ENCODE assay signal across 17 mouse cellular contexts in the genomic region with DNA sequence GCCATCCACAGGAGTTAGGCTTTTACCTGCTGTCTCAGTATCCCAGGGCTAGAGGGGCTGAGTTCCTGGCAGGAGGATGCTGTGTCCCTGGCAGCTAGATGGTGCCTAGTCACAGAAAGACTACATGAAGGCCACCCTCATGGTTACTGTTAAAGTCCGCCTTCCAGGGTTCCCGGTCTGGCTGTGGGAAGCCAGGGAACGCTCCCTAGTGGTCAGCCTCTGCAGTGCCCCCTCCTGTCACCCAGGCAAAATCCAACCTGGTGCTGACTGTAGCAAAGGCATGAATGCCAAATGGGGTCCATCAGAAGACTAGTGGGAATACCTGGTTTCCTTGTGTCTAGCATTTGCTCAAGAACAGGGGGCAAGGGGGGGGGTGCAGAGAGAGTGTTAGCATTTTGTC. TPM values are rescaled to one million over a fixed set of nuclear protein-coding genes. Genes with fewer than 3 reads are reported as not detected.
A peak's percentile ranks its signal among the peaks of the same experiment; 100 is the strongest.
DNase-seq lines count a peak whose midpoint lies in the region; ATAC-seq and TF ChIP-seq lines count a peak whose summit lies in the region.
"Had no signal": no experiment of that assay in that cellular context is flagged by ENCODE, and none has a peak within 500 bp of the region (broad histone marks: within the 10 kb centered on the region; RNA-seq: fewer than 3 reads in every experiment).

No protein-coding gene starts in this region.

- no peak for DNase-seq in heart, embryonic 10.5 days (ENCODE audit: low spot score)
- no peak for DNase-seq in heart, postnatal 25 days (ENCODE audit: low spot score)
- DNase-seq in lung, postnatal 0 days (ENCODE audit: low spot score): no peak
- DNase-seq in lung, postnatal 10 days: no peak
- DNase-seq in ZHBTc4 (ENCODE audit: low read depth, low spot score) (peak; percentile 52), adipocyte (ENCODE audit: low spot score) (no peak)
- DNase-seq in T-cell, adult 2 months (ENCODE audit: low spot score): no peak
- DNase-seq: B cell, adult 2 months; cerebellum, postnatal 14 days; gastrocnemius, postnatal 10 days; heart, postnatal 36 days; kidney, postnatal 10 days; lung, adult 18-20 months; right cerebral cortex, postnatal 4 days; thymus, adult 18-20 months had no signal

- peak; percentile 57 for TF ChIP-seq CTCF in lung, postnatal 0 days (IDR thresholded peaks at IDR 0.05)

- no peak overlapping the region for H3K9ac ChIP-seq in lung, postnatal 0 days (replicated peaks; ENCODE audit: low read depth)
- H3K9ac ChIP-seq: neural tube, embryonic 15.5 days had no signal

- no peaks in the 10 kb centered on the region for H3K9me3 ChIP-seq in heart, embryonic 10.5 days
- no peaks in the 10 kb centered on the region for H3K9me3 ChIP-seq in lung, postnatal 0 days (ENCODE audit: low read length)
- H3K9me3 ChIP-seq: neural tube, embryonic 15.5 days had no signal

- ATAC-seq in lung, postnatal 0 days: no peak

- WGBS in heart, embryonic 10.5 days: 48% methylated on average over 3 of the region's 3 CpGs
- WGBS in lung, postnatal 0 days: 52% methylated on average over 3 of the region's 3 CpGs
- WGBS in macrophage (ENCODE audit: missing documents): 89% methylated on average over 3 of the region's 3 CpGs

- no peaks in the 10 kb centered on the region for H3K27me3 ChIP-seq in heart, embryonic 10.5 days (ENCODE audit: insufficient read depth, poor library complexity, severe bottlenecking)
- no peaks in the 10 kb centered on the region for H3K27me3 ChIP-seq in lung, postnatal 0 days (replicated peaks; ENCODE audit: insufficient read depth, low read length)
- H3K27me3 ChIP-seq: neural tube, embryonic 15.5 days had no signal

- intact Hi-C loops in heart, postnatal 25 days (cut with DNase I): no loop called here

- H3K4me2 ChIP-seq in lung, postnatal 0 days (replicated peaks; ENCODE audit: low read depth, low read length): no peak overlapping the region
- H3K4me2 ChIP-seq: neural tube, embryonic 15.5 days had no signal

- H3K79me2 ChIP-seq in macrophage (ENCODE audit: inconsistent target): peaks cover 48% of the 10 kb centered on the region

- TF ChIP-seq EP300 in lung, postnatal 0 days (IDR thresholded peaks at IDR 0.05): no peak

- H3K4me1 ChIP-seq in heart, embryonic 10.5 days: peaks cover 79% of the 10 kb centered on the region
- H3K4me1 ChIP-seq in lung, postnatal 0 days (ENCODE audit: insufficient read depth, low read depth, low read length): 0 out of 2 replicates have a peak, but pooled peaks cover 5% of the 10 kb centered on the region
- H3K4me1 ChIP-seq: neural tube, embryonic 15.5 days had no signal

- H3K27ac ChIP-seq in heart, embryonic 10.5 days: peak overlapping the region; percentile 25; the same call in 1 of the 2 replicates
- no peak overlapping the region for H3K27ac ChIP-seq in lung, postnatal 0 days (ENCODE audit: low read length)
- peak overlapping the region; percentile 55 for H3K27ac ChIP-seq in macrophage
- H3K27ac ChIP-seq: neural tube, embryonic 15.5 days had no signal

- H3K4me3 ChIP-seq in heart, embryonic 10.5 days: no peak overlapping the region
- H3K4me3 ChIP-seq in lung, postnatal 0 days (ENCODE audit: low read depth, low read length): no peak overlapping the region
- H3K4me3 ChIP-seq in macrophage (ENCODE audit: inconsistent target): no peak overlapping the region
- H3K4me3 ChIP-seq: neural tube, embryonic 15.5 days had no signal

- peaks cover 10% of the 10 kb centered on the region for H3K36me3 ChIP-seq in heart, embryonic 10.5 days
- no peaks in the 10 kb centered on the region for H3K36me3 ChIP-seq in lung, postnatal 0 days (ENCODE audit: insufficient read depth, low read length)
- no peaks in the 10 kb centered on the region for H3K36me3 ChIP-seq in macrophage (ENCODE audit: inconsistent target)
- H3K36me3 ChIP-seq: neural tube, embryonic 15.5 days had no signal

RNA-seq across cellular contexts. Expression of a gene that starts 51.1 kb away (rescaled TPM):
- polyA plus RNA-seq in heart, embryonic 10.5 days (2016; fragmentation: Nextera tagmentation; extraction: Ambion mirVana): 66.9 and 119 TPM in 2 replicates
- 10 to 100 TPM; 64.3 to 73.1 TPM for total RNA-seq in heart, postnatal 25 days (2021)
- polyA plus RNA-seq in lung, postnatal 0 days (2015; fragmentation: Nextera tagmentation; extraction: Ambion mirVana): 4.3 and 5.0 TPM in 2 replicates
- total RNA-seq in macrophage (2018; cell fraction: chromatin; rRNA removed): 100 to 1,000 TPM in 1 of 26 experiments, 10 to 100 TPM in 25; 14.5 to 104 (median 41.1) TPM
- total RNA-seq in macrophage (2018; cell fraction: cytosol; rRNA removed): 10 to 100 TPM; 30.7 to 80.5 (median 44.7) TPM
- total RNA-seq in macrophage (2018; cell fraction: nucleus; rRNA removed): 100 to 1,000 TPM in 13 of 26 experiments, 10 to 100 TPM in 13; 46.7 to 189 (median 99.7) TPM
- 41.3 to 106 TPM (median 76.2 TPM) in 3 replicates for polyA plus RNA-seq in macrophage (2018)
